In genomic region chr17:87176066-87177012, GRCm38 (mm10) we compare ENCODE assay signal across 10 mouse cellular contexts.
DNase-seq lines count a peak whose midpoint lies in the region; TF ChIP-seq lines count a peak whose summit lies in the region.
"Had no signal": no experiment of that assay in that cellular context is flagged by ENCODE, and none has a peak within 500 bp of the region (broad histone marks: within the 10 kb centered on the region; RNA-seq: fewer than 3 reads in every experiment).

No protein-coding gene starts in this region.

- TF ChIP-seq POLR2A in embryonic fibroblast, embryonic 13.5 days (IDR thresholded peaks at IDR 0.05; ENCODE audit: low read depth, low read length), result 0 out of 2 replicates have a peak, but pooled peaks have one; percentile 28

- H3K27ac ChIP-seq in embryonic fibroblast, embryonic 13.5 days (ENCODE audit: insufficient read depth, low read length), result peak overlapping the region; percentile 92

- peaks cover 16% of the 10 kb centered on the region for H3K4me1 ChIP-seq in embryonic fibroblast, embryonic 13.5 days (ENCODE audit: control insufficient read depth, insufficient read depth, low read length)

- no peak for TF ChIP-seq CTCF in embryonic fibroblast, embryonic 13.5 days (IDR thresholded peaks at IDR 0.05; ENCODE audit: borderline replicate concordance, insufficient read depth, low read length)

- no peak overlapping the region for H3K4me3 ChIP-seq in embryonic fibroblast, embryonic 13.5 days (ENCODE audit: insufficient read depth, low read length)
- H3K4me3 ChIP-seq: megakaryocyte, embryonic 14.5 days had no signal

- peak; percentile 90 for DNase-seq in NIH3T3 (ENCODE audit: low read depth)
- peak; percentile 47 to 54 for DNase-seq in heart, postnatal 36 days
- DNase-seq in lung, postnatal 10 days, result peak; percentile 61
- no peak for DNase-seq in retina, embryonic 14.5 days (ENCODE audit: low spot score)
- DNase-seq in adrenal gland, adult 8-10 months, result no peak
- DNase-seq in frontal cortex, postnatal 14 days (ENCODE audit: low spot score in 2 of 2), result no peak
- DNase-seq: cerebellum, adult 11-12 months; thymus, adult 2 months had no signal

- intact Hi-C loops in heart, postnatal 36 days (cut with DNase I), result loop anchor here (2.0 kb wide), 3 partner anchors 24 to 70 kb away; partner anchors contain the start of gene Socs5

Comparison
In these comparisons a context has a peak if more than half of its experiments do, and no peak if none do; other contexts are left out.
1. DNase-seq: peak in NIH3T3 (single experiment), heart, postnatal 36 days (2 of 2) and lung, postnatal 10 days (single experiment); none in retina, embryonic 14.5 days (single experiment), adrenal gland, adult 8-10 months (single experiment) and frontal cortex, postnatal 14 days (0 of 2).